Mouse (Mus musculus) CH12.LX (cell line): ENCODE data around the gene Srp9. TPM values are rescaled to one million over a fixed set of nuclear protein-coding genes. Genes with fewer than 3 reads are reported as not detected.
A peak's percentile ranks its signal among the peaks of the same experiment; 100 is the strongest.

ENCODE experiments used
- DNase-seq: peaks from one replicate; pipeline ENCODE4 v3.0.0-alpha.2; 2013; ENCODE audit errors: extremely low read depth
- H3K27ac ChIP-seq: 2 replicates; pipeline ENCODE4 v1.5.1; 2012; ENCODE audit warnings: low read depth, mild to moderate bottlenecking, control low read depth, moderate library complexity; ENCODE audit not compliant: insufficient read depth
- H3K27me3 ChIP-seq: replicated peaks from 2 replicates; pipeline ENCODE3; 2012; ENCODE audit warnings: inconsistent platforms
- H3K36me3 ChIP-seq, 2 experiments: replicated peaks in 1 of 2; 2 replicates each; pipeline versions ENCODE3 to v1.6.1; 2012; ENCODE audit warnings: inconsistent platforms in 1 of 2, low read length in 1 of 2, mild to moderate bottlenecking in 1 of 2, mixed read lengths in 1 of 2, moderate library complexity in 1 of 2; ENCODE audit not compliant: control insufficient read depth in 1 of 2, insufficient read depth in 1 of 2
- H3K4me1 ChIP-seq, 2 experiments: 2 replicates each; pipeline ENCODE4 v1.6.1; 2012; ENCODE audit warnings: inconsistent platforms in 1 of 2, moderate library complexity in 1 of 2; ENCODE audit not compliant: insufficient read depth in 2 of 2, control insufficient read depth in 1 of 2
- H3K4me2 ChIP-seq: 2 replicates; pipeline ENCODE4 v1.6.1; 2012; ENCODE audit warnings: low read depth, mild to moderate bottlenecking, control low read depth; ENCODE audit not compliant: poor library complexity, insufficient read depth, severe bottlenecking
- H3K4me3 ChIP-seq, 3 experiments: fragments of 150-350 bp in 1 of 3; sonication (generic) in 1 of 3; replicated peaks in 1 of 3; 2 replicates each; pipeline versions ENCODE3 to v1.5.1; 2011 to 2012; ENCODE audit warnings: low read depth in 2 of 3, low read length in 2 of 3, mild to moderate bottlenecking in 2 of 3, moderate library complexity in 2 of 3, control low read depth in 1 of 3, improper control_type of control experiment in 1 of 3, inconsistent platforms in 1 of 3, mixed read lengths in 1 of 3; ENCODE audit not compliant: poor library complexity in 1 of 3
- H3K79me2 ChIP-seq: replicated peaks from 2 replicates; pipeline ENCODE4 v1.6.1; 2012; ENCODE audit warnings: mild to moderate bottlenecking, moderate library complexity; ENCODE audit not compliant: control insufficient read depth, poor library complexity, insufficient read depth, severe bottlenecking; ENCODE audit errors: extremely low read depth
- H3K9ac ChIP-seq: 2 replicates; pipeline ENCODE4 v1.6.1; 2012; ENCODE audit warnings: low read depth, mild to moderate bottlenecking, control low read depth, moderate library complexity; ENCODE audit not compliant: insufficient read depth
- H3K9me3 ChIP-seq: replicated peaks from 2 replicates; pipeline ENCODE3; 2012; ENCODE audit warnings: low read length, inconsistent platforms, mixed read lengths
- CHD2 ChIP-seq: IDR thresholded peaks from 2 replicates; pipeline ENCODE4 v1.6.1; 2011; ENCODE audit warnings: low read length, improper control_type of control experiment
- CTCF ChIP-seq, 2 experiments: IDR thresholded peaks in 1 of 2; conservative IDR thresholded peaks in 1 of 2; 2 replicates each; pipeline ENCODE4 v1.5.1; 2011 to 2012; ENCODE audit warnings: low read depth in 2 of 2, low read length in 2 of 2, improper control_type of control experiment in 1 of 2, inconsistent platforms in 1 of 2, mild to moderate bottlenecking in 1 of 2, moderate library complexity in 1 of 2
- E2F4 ChIP-seq: IDR thresholded peaks from 2 replicates; pipeline ENCODE4 v1.6.1; 2011; ENCODE audit warnings: low read depth, low read length, improper control_type of control experiment; ENCODE audit not compliant: insufficient replicate concordance
- ELF1 ChIP-seq: IDR thresholded peaks from 2 replicates; pipeline ENCODE4 v1.6.1; 2014; ENCODE audit warnings: low read depth, mild to moderate bottlenecking, inconsistent platforms, low read length, improper control_type of control experiment
- ETS1 ChIP-seq: conservative IDR thresholded peaks from 2 replicates; pipeline ENCODE4 v1.6.1; 2012; ENCODE audit warnings: low read depth, mild to moderate bottlenecking, inconsistent platforms, low read length, improper control_type of control experiment, moderate library complexity
- GABPA ChIP-seq: IDR thresholded peaks from 2 replicates; pipeline ENCODE4 v1.6.1; 2012; ENCODE audit warnings: low read depth, low read length, improper control_type of control experiment, inconsistent platforms; ENCODE audit not compliant: insufficient replicate concordance
- JUN ChIP-seq: IDR thresholded peaks from 2 replicates; pipeline ENCODE4 v1.6.1; 2011; ENCODE audit warnings: low read depth, mild to moderate bottlenecking, low read length, improper control_type of control experiment, moderate library complexity; ENCODE audit not compliant: insufficient read depth
- KAT2A ChIP-seq: IDR thresholded peaks from 2 replicates; pipeline ENCODE4 v1.6.1; 2012; ENCODE audit warnings: low read length, improper control_type of control experiment, inconsistent platforms; ENCODE audit not compliant: insufficient replicate concordance
- MAX ChIP-seq: IDR thresholded peaks from 2 replicates; pipeline ENCODE4 v1.6.1; 2011; ENCODE audit warnings: low read length, improper control_type of control experiment
- MAZ ChIP-seq: IDR thresholded peaks from 2 replicates; pipeline ENCODE4 v1.6.1; 2012; ENCODE audit warnings: low read depth, mild to moderate bottlenecking, inconsistent platforms, low read length, improper control_type of control experiment, moderate library complexity
- MYC ChIP-seq: IDR thresholded peaks from 2 replicates; pipeline ENCODE4 v1.6.1; 2011; ENCODE audit warnings: low read depth, mild to moderate bottlenecking, improper control_type of control experiment, low read length
- NELFE ChIP-seq: IDR thresholded peaks from 2 replicates; pipeline ENCODE4 v1.6.1; 2011; ENCODE audit warnings: low read depth, low read length, improper control_type of control experiment
- NRF1 ChIP-seq: IDR thresholded peaks from 2 replicates; pipeline ENCODE4 v1.6.1; 2014; ENCODE audit warnings: low read depth, mild to moderate bottlenecking, inconsistent platforms, low read length, improper control_type of control experiment, moderate library complexity
- PAX5 ChIP-seq: IDR thresholded peaks from 2 replicates; pipeline ENCODE4 v1.6.1; 2012; ENCODE audit warnings: low read length, inconsistent platforms, mixed read lengths
- POLR2AphosphoS2 ChIP-seq: IDR thresholded peaks from 2 replicates; pipeline ENCODE4 v1.6.1; 2011; ENCODE audit warnings: low read depth, low read length, improper control_type of control experiment
- RCOR1 ChIP-seq: conservative IDR thresholded peaks from 2 replicates; pipeline ENCODE4 v1.6.1; 2012; ENCODE audit warnings: low read depth, mild to moderate bottlenecking, inconsistent platforms, low read length, improper control_type of control experiment
- SMC3 ChIP-seq: IDR thresholded peaks from 2 replicates; pipeline ENCODE4 v1.6.1; 2011; ENCODE audit warnings: low read depth, low read length, improper control_type of control experiment
- TBP ChIP-seq: conservative IDR thresholded peaks from 2 replicates; pipeline ENCODE4 v1.6.1; 2011; ENCODE audit warnings: low read depth, low read length, improper control_type of control experiment
- TCF12 ChIP-seq: IDR thresholded peaks from 2 replicates; pipeline ENCODE4 v1.6.1; 2014; ENCODE audit warnings: low read depth, mild to moderate bottlenecking, inconsistent platforms, low read length, improper control_type of control experiment
- UBTF ChIP-seq: IDR thresholded peaks from 2 replicates; pipeline ENCODE4 v1.6.1; 2012; ENCODE audit warnings: low read depth, mild to moderate bottlenecking, inconsistent platforms, low read length, improper control_type of control experiment, moderate library complexity
- USF1 ChIP-seq: IDR thresholded peaks from 2 replicates; pipeline ENCODE4 v1.6.1; 2014; ENCODE audit warnings: low read depth, mild to moderate bottlenecking, inconsistent platforms, low read length, improper control_type of control experiment
- USF2 ChIP-seq: conservative IDR thresholded peaks from 2 replicates; pipeline ENCODE4 v1.6.1; 2011; ENCODE audit warnings: low read depth, low read length, improper control_type of control experiment
- ZC3H11A ChIP-seq: IDR thresholded peaks from 2 replicates; pipeline ENCODE4 v1.6.1; 2012; ENCODE audit warnings: low read depth, mild to moderate bottlenecking, inconsistent platforms, low read length, improper control_type of control experiment
- dilution Hi-C: fragments of 300-500 bp; cut with MboI; formaldehyde crosslinking; loops from 2 replicates; pipeline ENCODE4 v1.14.3; 2020; ENCODE audit warnings: low sequenced_read_pairs; ENCODE audit not compliant: extremely low pct_unique_long_range_greater_than_20kb, extremely low pct_ligation_motif_present
- in situ Hi-C: fragments of 300-500 bp; cut with MboI; formaldehyde crosslinking; loops from 3 replicates; pipeline ENCODE4 v1.14.3; 2019; ENCODE audit warnings: low sequenced_read_pairs, low pct_ligation_motif_present, low pct_unique_long_range_greater_than_20kb, mixed read lengths
- polyA plus RNA-seq: library from polyadenylated mRNA; unstranded; fragments of >175 nt; gene quantifications from 2 replicates; pipeline ENCODE4 v1.2.1, GENCODE M21; 2012; ENCODE audit warnings: low read depth; ENCODE audit not compliant: insufficient read length
- total RNA-seq, 2 experiments: library from RNA; depleted of rRNA; stranded (reverse); fragments of 300-350 nt in 1 of 2; fragments of >200 nt in 1 of 2; gene quantifications; 2 replicates each; pipeline ENCODE4 v1.2.3; 2012 to 2014

The Srp9 gene
- total and polyA plus RNA-seq, 3 experiments = 135 to 221 (median 138) TPM

DNA sequence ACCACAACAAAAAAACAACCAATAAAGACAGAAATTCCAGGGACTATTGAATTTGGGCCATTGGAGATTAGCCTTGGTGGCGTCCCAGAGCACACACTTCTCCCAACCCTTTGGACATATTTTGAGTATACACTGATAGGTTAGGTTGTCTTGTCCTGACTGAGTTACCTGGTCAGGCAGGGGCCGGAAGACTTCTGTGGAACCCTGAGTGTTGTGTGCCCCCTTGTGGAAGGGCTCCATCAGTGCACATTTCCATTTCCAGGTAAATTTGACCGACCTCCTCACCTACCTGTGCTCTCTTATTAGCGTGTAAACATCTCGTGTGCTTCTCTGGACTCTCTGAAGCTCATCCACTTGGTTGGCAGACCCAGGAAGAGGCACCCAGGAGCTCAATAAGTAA lies 9.3 kb upstream of the Srp9 start:
- TF ChIP-seq JUN (no peak), UBTF (no peak), CHD2 (no peak), RCOR1 (no peak), MYC (no peak), USF1 (no peak), MAX (no peak), ETS1 (no peak), ELF1 (0 out of 2 replicates have a peak, but pooled peaks have one; percentile 26), E2F4 (no peak), NELFE (no peak), ZC3H11A (peak; percentile 98), NRF1 (no peak), CTCF (conservative IDR thresholded peaks at IDR 0.05 in 1 of 2, IDR thresholded peaks at IDR 0.05 in 1 of 2; ENCODE audit: low read depth in 2 of 2, low read length in 2 of 2) (peak; percentile 71 to 99), KAT2A (no peak), TCF12 (no peak), PAX5 (no peak), TBP (no peak), POLR2AphosphoS2 (no peak), GABPA (no peak), SMC3 (peak; percentile 100), USF2 (no peak), MAZ (no peak)
- Histone ChIP-seq H3K9me3 (no peaks in the 10 kb centered on the region), H3K4me3 (no peak overlapping the region), H3K4me1 (peaks cover 27 to 38% of the 10 kb centered on the region in 2 experiments), H3K36me3 (no peaks in the 10 kb centered on the region), H3K4me2 (peak overlapping the region; percentile 51), H3K27me3 (no peaks in the 10 kb centered on the region), H3K27ac (no peak overlapping the region), H3K9ac (no peak overlapping the region), H3K79me2 (no peaks in the 10 kb centered on the region)
- dilution Hi-C loops = no loop called here
- in situ Hi-C loops = loop anchor here (5.0 to 10.0 kb wide), 2 partner anchors 228 to 390 kb away; no protein-coding TSS in a partner anchor
- DNase-seq = peak; percentile 53
